Mouse (Mus musculus) cortical plate, adult 2 months (tissue): ENCODE data around the gene Vmn1r94.
"Not testable (repeated sequence)": the region's sequence is repeated elsewhere in the genome, so short reads cannot be mapped to it uniquely, and the experiment has no call there.

ENCODE experiments used
- CTCF ChIP-seq: fragments of 200-500 bp; IDR thresholded peaks from 2 replicates; pipeline ENCODE4 v1.5.1; 2011; ENCODE audit warnings: mild to moderate bottlenecking, control low read depth, low read length; ENCODE audit not compliant: insufficient read depth; ENCODE audit errors: extremely low read depth
- POLR2A ChIP-seq: fragments of 200-500 bp; IDR thresholded peaks from 2 replicates; pipeline ENCODE4 v1.6.1; 2011; ENCODE audit warnings: mild to moderate bottlenecking, low read length, control low read depth; ENCODE audit not compliant: insufficient read depth; ENCODE audit errors: extremely low read depth

GRCm38 (mm10) chr7:20193410-20193809 lies 25.2 kb upstream of the Vmn1r94 start, which contains the start of gene Vmn1r95:
- TF ChIP-seq CTCF, POLR2A: not testable (repeated sequence)
